Mouse (Mus musculus) MEL (cell line): Measurements from ENCODE around the gene Vmn2r23.

Source experiments
- E2F4 ChIP-seq: IDR thresholded peaks from 2 replicates; pipeline ENCODE4 v1.6.1; 2011; ENCODE audit warnings: low read depth, low read length, improper control_type of control experiment, borderline replicate concordance
- POLR2AphosphoS2 ChIP-seq: IDR thresholded peaks from 2 replicates; pipeline ENCODE4 v1.6.1; 2011; ENCODE audit warnings: low read length, improper control_type of control experiment

GRCm38 (mm10) chr6:123697213-123697612 lies 5.3 kb upstream of the Vmn2r23 start:
- TF ChIP-seq E2F4 (no peak), POLR2AphosphoS2 (no peak)
